In genomic region chr6:47920447-47921340, GRCm38 (mm10) we compare ENCODE assay signal across 8 mouse cellular contexts. TPM values are rescaled to one million over a fixed set of nuclear protein-coding genes. Genes with fewer than 3 reads are reported as not detected.
DNase-seq lines count a peak whose midpoint lies in the region; ATAC-seq and TF ChIP-seq lines count a peak whose summit lies in the region.

Gene Zfp212 (plus strand): TSS chr6:47920476.

- peak within 1 kb of the TSS; percentile 90 for H3K9ac ChIP-seq in forebrain, embryonic 15.5 days (replicated peaks)
- peak within 1 kb of the TSS; percentile 75 for H3K9ac ChIP-seq in neural tube, embryonic 14.5 days (replicated peaks; ENCODE audit: low read depth, low read length)

- no peaks in the 10 kb centered on the region for H3K27me3 ChIP-seq in G1E (ENCODE audit: insufficient read depth, low read length)
- no peaks in the 10 kb centered on the region for H3K27me3 ChIP-seq in forebrain, embryonic 15.5 days
- no peaks in the 10 kb centered on the region for H3K27me3 ChIP-seq in neural tube, embryonic 14.5 days (ENCODE audit: control insufficient read depth, insufficient read depth, low read length)
- H3K27me3 ChIP-seq in testis, adult 2 months (ENCODE audit: control insufficient read depth, insufficient read depth, low read length): no peaks in the 10 kb centered on the region

- peak within 1 kb of the TSS; percentile 98 for H3K27ac ChIP-seq in forebrain, embryonic 15.5 days (replicated peaks)
- peak within 1 kb of the TSS; percentile 91 for H3K27ac ChIP-seq in neural tube, embryonic 14.5 days (ENCODE audit: low read depth, low read length)
- peak within 1 kb of the TSS; percentile 99 for H3K27ac ChIP-seq in testis, adult 2 months (ENCODE audit: control insufficient read depth, insufficient read depth, low read depth, low read length)

- TF ChIP-seq POLR2A in testis, adult 2 months (IDR thresholded peaks at IDR 0.05; ENCODE audit: control insufficient read depth, low read depth, low read length): peak; percentile 78

- TF ChIP-seq CTCF in G1E (IDR thresholded peaks at IDR 0.05; ENCODE audit: low read depth, low read length): no peak
- peak; percentile 18; the same call in 1 of the 2 replicates for TF ChIP-seq CTCF in testis, adult 2 months (IDR thresholded peaks at IDR 0.05; ENCODE audit: control insufficient read depth, insufficient read depth, insufficient replicate concordance, low read depth, low read length)

- under 1% methylated on average over 67 of the region's 67 CpGs for WGBS in forebrain, embryonic 15.5 days
- under 1% methylated on average over 67 of the region's 67 CpGs for WGBS in neural tube, embryonic 14.5 days

- peak; percentile 84 for DNase-seq in G1E (ENCODE audit: low spot score)
- peak; percentile 88 for DNase-seq in cerebellum, adult 11-12 months
- DNase-seq in heart, postnatal 14 days: peak; percentile 85 to 86
- peak; percentile 88 to 93 for DNase-seq in layer of hippocampus, adult 18-20 months (ENCODE audit: low spot score in 2 of 2)
- peak; percentile 90 to 92 for DNase-seq in lung, adult 18-20 months

- H3K9me3 ChIP-seq in G1E (replicated peaks): no peaks in the 10 kb centered on the region
- no peaks in the 10 kb centered on the region for H3K9me3 ChIP-seq in forebrain, embryonic 15.5 days
- H3K9me3 ChIP-seq in neural tube, embryonic 14.5 days (ENCODE audit: control insufficient read depth, low read length): no peaks in the 10 kb centered on the region

- peaks cover 38% of the 10 kb centered on the region for H3K4me1 ChIP-seq in G1E (ENCODE audit: insufficient read depth, low read depth, low read length)
- peaks cover 19% of the 10 kb centered on the region for H3K4me1 ChIP-seq in forebrain, embryonic 15.5 days
- peaks cover 10% of the 10 kb centered on the region for H3K4me1 ChIP-seq in neural tube, embryonic 14.5 days (ENCODE audit: control insufficient read depth, insufficient read depth, low read length)
- peaks cover 3% of the 10 kb centered on the region; the same call in 1 of the 2 replicates for H3K4me1 ChIP-seq in testis, adult 2 months (ENCODE audit: control insufficient read depth, insufficient read depth, low read length)

- H3K36me3 ChIP-seq in G1E (replicated peaks): peaks cover 16% of the 10 kb centered on the region
- H3K36me3 ChIP-seq in forebrain, embryonic 15.5 days: no peaks in the 10 kb centered on the region
- H3K36me3 ChIP-seq in neural tube, embryonic 14.5 days (ENCODE audit: control insufficient read depth, insufficient read depth, low read length): no peaks in the 10 kb centered on the region
- H3K36me3 ChIP-seq in testis, adult 2 months (ENCODE audit: control insufficient read depth, insufficient read depth, low read length): no peaks in the 10 kb centered on the region; the same call in 1 of the 2 replicates

- H3K4me2 ChIP-seq in forebrain, embryonic 15.5 days (replicated peaks): peak within 1 kb of the TSS; percentile 62
- H3K4me2 ChIP-seq in neural tube, embryonic 14.5 days (ENCODE audit: low read depth, low read length): peak within 1 kb of the TSS; percentile 91

- intact Hi-C loops in heart, postnatal 14 days (cut with DNase I): loop anchor here (1.0 to 5.0 kb wide), 2 partner anchors 43 to 166 kb away; partner anchors contain the start of genes Zfp282 and Zfp746

- peak; percentile 77 for ATAC-seq in G1E (ENCODE audit: extremely low read depth, insufficient number of reproducible peaks, low FRiP score, poor library complexity, severe bottlenecking)
- ATAC-seq in forebrain, embryonic 15.5 days (replicated peaks): peak; percentile 97
- peak; percentile 96 for ATAC-seq in neural tube, embryonic 14.5 days (ENCODE audit: low read depth)

- H3K4me3 ChIP-seq in G1E (ENCODE audit: low read depth, low read length): peak within 1 kb of the TSS; percentile 87
- H3K4me3 ChIP-seq in forebrain, embryonic 15.5 days: peak within 1 kb of the TSS; percentile 94
- peak within 1 kb of the TSS; percentile 87 for H3K4me3 ChIP-seq in neural tube, embryonic 14.5 days (ENCODE audit: low read depth, low read length)
- peak within 1 kb of the TSS; percentile 99 for H3K4me3 ChIP-seq in testis, adult 2 months (ENCODE audit: control insufficient read depth, low read depth, low read length)

RNA-seq across cellular contexts. Expression of gene Zfp212, which starts in this region (rescaled TPM):
- total RNA-seq in G1E (2014; fragmentation: Nextera tagmentation) (11.1 and 11.4 TPM in 2 replicates), G1E (2017) (7.6 and 8.2 TPM in 2 replicates)
- 14.0 and 16.5 TPM in 2 replicates for polyA plus RNA-seq in G1E (2012)
- 22.1 and 24.6 TPM in 2 replicates for polyA plus RNA-seq in forebrain, embryonic 15.5 days (2015; fragmentation: Nextera tagmentation; extraction: Ambion mirVana)
- 10 to 100 TPM; 11.7 to 13.0 TPM for total RNA-seq in heart, postnatal 14 days (2021)
- 10 to 100 TPM; 19.7 to 20.2 TPM for total RNA-seq in layer of hippocampus, adult 18-20 months (2021)
- polyA plus RNA-seq in neural tube, embryonic 14.5 days (2014; fragmentation: Nextera tagmentation; extraction: Ambion mirVana): 11.7 and 14.8 TPM in 2 replicates
- polyA plus RNA-seq in testis, adult 2 months (2012; rRNA removed): 11.3 and 12.3 TPM in 2 replicates

Comparison
In these comparisons a context has a peak if more than half of its experiments do, and no peak if none do; other contexts are left out.
1. Peak in every context shown above with its lines: DNase-seq, ATAC-seq, H3K4me3 ChIP-seq and H3K27ac ChIP-seq.